Mouse (Mus musculus): Measurements from ENCODE around the gene Cbfb. TPM values are rescaled to one million over a fixed set of nuclear protein-coding genes. Genes with fewer than 3 reads are reported as not detected.

Cbfb gene
- total and polyA plus RNA-seq, 3 experiments, result 32.5 to 37.9 TPM; not detected in 1

GRCm38 (mm10) chr8:105241016-105241415, 70.5 kb downstream of the Cbfb start:
- Histone ChIP-seq H3K9ac (ENCODE audit: control insufficient read depth, low read depth, low read length, poor library complexity, severe bottlenecking) (no peak overlapping the region), H3K79me2 (ENCODE audit: control insufficient read depth, insufficient read depth, low read length, poor library complexity) (no peaks in the 10 kb centered on the region), H3K27ac (ENCODE audit: control insufficient read depth, low read depth, low read length) (no peak overlapping the region), H3K36me3 (ENCODE audit: control insufficient read depth in 1 of 2, insufficient read depth in 2 of 2, low read length in 2 of 2) (peaks cover 3 to 5% of the 10 kb centered on the region in 2 experiments), H3K4me3 (ENCODE audit: control insufficient read depth in 1 of 2, insufficient read depth in 1 of 2, low read depth in 2 of 2, low read length in 2 of 2) (no peak overlapping the region), H3K4me1 (ENCODE audit: control insufficient read depth in 1 of 2, insufficient read depth in 2 of 2, low read length in 2 of 2) (peaks cover 0 to 3% of the 10 kb centered on the region in 2 experiments; a peak in 2 of 4 replicates), H3K9me3 (replicated peaks; ENCODE audit: insufficient read depth, low read length) (no peaks in the 10 kb centered on the region), H3K27me3 (ENCODE audit: control insufficient read depth in 1 of 2, insufficient read depth in 2 of 2, low read length in 2 of 2) (no peaks in the 10 kb centered on the region)
- TF ChIP-seq ETS1 (IDR thresholded peaks at IDR 0.05; ENCODE audit: low read depth, low read length), result no peak
- no peak for DNase-seq (ENCODE audit: low read depth, low spot score)

- Histone ChIP-seq H3K9me3 (replicated peaks; ENCODE audit: insufficient read depth, low read length) (no peaks in the 10 kb centered on the region), H3K9ac (ENCODE audit: control insufficient read depth, low read depth, low read length, poor library complexity, severe bottlenecking) (no peak overlapping the region), H3K4me1 (ENCODE audit: control insufficient read depth in 1 of 2, insufficient read depth in 2 of 2, low read length in 2 of 2) (peaks cover 2 to 14% of the 10 kb centered on the region in 2 experiments; a peak in 3 of 4 replicates), H3K36me3 (ENCODE audit: control insufficient read depth in 1 of 2, insufficient read depth in 2 of 2, low read length in 2 of 2) (peaks cover 2 to 13% of the 10 kb centered on the region in 2 experiments), H3K4me3 (ENCODE audit: control insufficient read depth in 1 of 2, insufficient read depth in 1 of 2, low read depth in 2 of 2, low read length in 2 of 2) (no peak overlapping the region), H3K27ac (ENCODE audit: control insufficient read depth, low read depth, low read length) (no peak overlapping the region), H3K27me3 (ENCODE audit: control insufficient read depth in 1 of 2, insufficient read depth in 2 of 2, low read length in 2 of 2) (no peaks in the 10 kb centered on the region), H3K79me2 (ENCODE audit: control insufficient read depth, insufficient read depth, low read length, poor library complexity) (no peaks in the 10 kb centered on the region; the same call in 1 of the 2 replicates)
- no peak for DNase-seq (ENCODE audit: low read depth, low spot score)
- TF ChIP-seq TAL1 (IDR thresholded peaks at IDR 0.05; ENCODE audit: low read length) (no peak), GABPA (IDR thresholded peaks at IDR 0.05; ENCODE audit: low read depth, low read length) (no peak), NRF1 (IDR thresholded peaks at IDR 0.05; ENCODE audit: insufficient read depth, low read depth, low read length, poor library complexity, severe bottlenecking) (no peak), MAX (IDR thresholded peaks at IDR 0.05; ENCODE audit: low read length) (no peak), EP300 (IDR thresholded peaks at IDR 0.05; ENCODE audit: low read depth in 1 of 2, low read length in 2 of 2) (no peak), BHLHE40 (IDR thresholded peaks at IDR 0.05; ENCODE audit: borderline replicate concordance, low read depth, low read length) (no peak)
Measured at GRCm38 (mm10) chr8:105251954-105252353, 81.5 kb downstream of the Cbfb start.

- H3K4me1 ChIP-seq (ENCODE audit: control insufficient read depth in 1 of 2, insufficient read depth in 2 of 2, low read length in 2 of 2), result peaks cover 2 to 14% of the 10 kb centered on the region in 2 experiments; a peak in 3 of 4 replicates
- no peak overlapping the region for H3K9ac ChIP-seq (ENCODE audit: control insufficient read depth, low read depth, low read length, poor library complexity, severe bottlenecking)
- DNase-seq (ENCODE audit: low read depth, low spot score), result peak; percentile 47
- no peaks in the 10 kb centered on the region for H3K27me3 ChIP-seq (ENCODE audit: control insufficient read depth in 1 of 2, insufficient read depth in 2 of 2, low read length in 2 of 2)
- no peak overlapping the region for H3K4me3 ChIP-seq (ENCODE audit: control insufficient read depth in 1 of 2, insufficient read depth in 1 of 2, low read depth in 2 of 2, low read length in 2 of 2)
- no peak overlapping the region for H3K27ac ChIP-seq (ENCODE audit: control insufficient read depth, low read depth, low read length)
- peak; percentile 56 for TF ChIP-seq GATA1 (IDR thresholded peaks at IDR 0.05; ENCODE audit: low read depth, low read length)
- no peak; the same call in 1 of the 2 replicates for TF ChIP-seq MAX (IDR thresholded peaks at IDR 0.05; ENCODE audit: low read length)
- peak; percentile 59 for TF ChIP-seq MXI1 (IDR thresholded peaks at IDR 0.05; ENCODE audit: low read depth, low read length)
- no peak for TF ChIP-seq ZKSCAN1 (IDR thresholded peaks at IDR 0.05; ENCODE audit: low read depth, low read length)
- H3K36me3 ChIP-seq (ENCODE audit: control insufficient read depth in 1 of 2, insufficient read depth in 2 of 2, low read length in 2 of 2), result peaks cover under 1 to 13% of the 10 kb centered on the region in 2 experiments; a peak in 3 of 4 replicates
- no peaks in the 10 kb centered on the region; the same call in 1 of the 2 replicates for H3K79me2 ChIP-seq (ENCODE audit: control insufficient read depth, insufficient read depth, low read length, poor library complexity)
- no peaks in the 10 kb centered on the region for H3K9me3 ChIP-seq (replicated peaks; ENCODE audit: insufficient read depth, low read length)
Measured at GRCm38 (mm10) chr8:105252680-105253537, 82.4 kb downstream of the Cbfb start.

Measured in MEL (cell line).